Mouse (Mus musculus) kidney, postnatal 10 days (tissue): ENCODE measurements around the gene Nsun7.

ENCODE experiments used
- DNase-seq: peaks from one replicate; pipeline ENCODE4 v3.0.0; 2021; ENCODE audit warnings: mixed read lengths

Gene Nsun7

DNA sequence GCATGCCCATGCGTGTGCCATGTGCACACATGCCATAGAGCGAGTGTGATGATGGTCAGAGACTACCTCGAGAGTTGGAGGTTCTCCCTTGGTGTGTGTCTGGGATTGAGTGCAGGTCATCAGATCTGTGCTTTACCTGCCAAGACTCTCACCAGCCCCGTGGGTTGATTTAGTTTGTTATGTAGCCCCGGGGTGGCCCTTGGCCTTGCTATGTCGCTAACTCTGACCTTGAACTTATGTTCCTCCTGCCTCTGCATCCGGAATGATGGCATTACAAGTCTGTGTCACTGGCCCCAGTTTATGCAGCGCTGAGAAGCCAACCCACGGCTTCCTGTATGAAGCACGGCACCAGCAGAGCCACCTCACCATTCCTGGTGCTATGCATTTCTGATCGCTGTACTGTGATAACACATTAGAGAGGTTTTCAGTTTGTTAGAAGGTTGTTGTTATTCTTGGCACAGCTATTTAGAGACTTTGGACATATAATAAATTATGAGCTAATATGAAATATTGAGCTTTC, 34.5 kb downstream of the Nsun7 start:
- DNase-seq: no peak

GRCm38 (mm10) chr5:66294952-66295351, 35.3 kb downstream of the Nsun7 start:
- DNase-seq: no peak

- DNase-seq: no peak
Measured at GRCm38 (mm10) chr5:66296116-66296515, 36.4 kb downstream of the Nsun7 start.

DNA sequence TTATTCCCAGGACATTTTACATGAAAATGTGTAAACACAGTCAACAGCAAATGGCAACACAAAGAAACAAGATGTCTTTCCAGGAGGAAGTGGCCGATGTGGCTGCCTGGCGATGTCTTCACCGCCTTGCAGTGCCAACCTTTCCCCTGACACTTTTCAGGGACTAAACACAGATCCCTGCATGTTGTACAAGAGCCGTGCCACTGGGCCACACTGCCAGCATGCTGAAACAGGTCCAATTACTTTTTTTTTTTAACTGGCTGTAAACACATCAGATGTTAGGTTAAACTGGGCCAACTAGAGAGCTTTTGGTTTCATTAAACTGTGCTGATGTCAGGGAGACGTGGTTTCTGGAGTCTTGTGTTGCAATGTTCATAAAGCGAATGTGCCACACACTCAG, 39.2 kb downstream of the Nsun7 start:
- DNase-seq: no peak

DNA sequence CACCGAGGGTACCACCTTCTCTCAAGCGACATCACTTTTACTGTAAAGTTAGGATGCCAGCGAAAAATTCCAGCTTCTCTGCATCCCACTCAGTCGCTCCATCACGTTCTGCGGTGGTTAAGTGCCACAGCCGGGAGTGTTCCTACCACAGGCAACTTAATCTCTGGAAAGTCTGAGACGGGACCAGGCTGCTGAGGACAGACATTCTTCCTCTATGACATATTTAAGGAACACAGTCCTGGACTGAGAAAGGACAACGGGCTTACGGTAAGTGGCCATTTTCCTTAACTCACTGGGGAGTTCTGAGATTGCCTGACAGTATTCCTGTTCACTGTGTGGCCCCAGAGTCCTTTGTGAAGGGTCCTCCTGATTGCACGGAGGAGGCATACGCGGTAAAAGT, 40.9 kb downstream of the Nsun7 start:
- no peak for DNase-seq

- no peak for DNase-seq
Measured at GRCm38 (mm10) chr5:66302085-66302815, 42.6 kb downstream of the Nsun7 start.

DNA sequence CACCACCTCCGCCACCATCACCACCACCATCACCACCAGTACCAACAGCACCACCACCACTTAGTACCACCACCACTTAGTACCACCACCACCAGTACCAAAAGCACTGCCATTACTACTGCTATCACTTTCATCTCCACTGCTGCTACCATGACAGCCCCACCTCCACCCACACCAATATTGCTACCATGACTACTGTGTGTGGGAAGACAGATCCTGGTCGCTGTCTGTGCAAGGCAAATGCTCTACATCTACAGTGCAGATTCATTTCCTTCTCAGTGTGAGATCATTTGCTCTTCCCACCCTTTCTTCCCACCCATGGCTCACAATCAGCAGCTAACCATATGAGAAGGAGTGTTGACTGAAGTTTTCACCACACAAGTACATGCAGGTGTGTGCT, 43.2 kb downstream of the Nsun7 start:
- no peak for DNase-seq

- DNase-seq: no peak
Measured at GRCm38 (mm10) chr5:66304300-66305067, 44.8 kb downstream of the Nsun7 start.

- DNase-seq: no peak
Measured at GRCm38 (mm10) chr5:66305511-66305910, 45.8 kb downstream of the Nsun7 start.

DNA sequence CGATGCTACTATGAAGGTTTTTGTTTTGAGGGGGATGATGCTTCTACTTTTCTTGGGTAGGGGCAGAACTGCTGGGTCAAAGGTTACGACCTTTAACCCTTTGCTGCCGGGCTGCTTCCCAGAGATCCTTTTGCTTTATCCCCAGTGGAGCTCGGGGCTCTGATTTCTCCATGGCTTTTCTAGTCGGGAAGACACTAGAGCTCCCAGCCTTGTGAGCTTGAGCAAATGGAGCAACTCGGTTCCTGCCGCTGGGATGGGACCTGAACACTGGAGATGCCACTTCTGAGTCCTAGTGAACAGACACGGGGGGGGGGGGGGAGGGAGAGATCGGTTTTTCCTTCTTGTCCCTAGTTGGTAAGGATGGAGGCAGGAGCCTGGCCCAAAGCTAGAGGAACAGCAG, 50.6 kb downstream of the Nsun7 start:
- no peak for DNase-seq

GRCm38 (mm10) chr5:66310806-66311205, 51.1 kb downstream of the Nsun7 start:
- no peak for DNase-seq

DNA sequence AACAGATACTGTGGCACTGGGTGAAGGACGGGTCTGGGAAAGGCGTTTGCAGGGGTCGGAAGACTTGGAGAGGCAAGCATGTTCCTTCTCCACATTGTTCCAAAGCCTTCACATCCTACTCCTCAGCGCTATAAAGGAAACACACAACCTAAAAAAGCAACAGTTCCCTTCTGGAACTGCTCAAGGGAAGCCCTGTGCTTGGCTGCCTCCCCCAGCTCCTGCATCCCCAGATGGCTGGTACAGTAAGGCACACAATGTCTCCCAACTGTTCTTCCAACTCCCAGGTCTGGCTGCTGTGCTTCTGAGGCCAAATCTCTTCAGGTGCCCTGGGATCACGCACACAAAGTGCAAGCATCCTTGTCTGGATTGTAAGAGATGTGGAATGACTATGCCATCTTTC, 56.1 kb downstream of the Nsun7 start:
- DNase-seq: no peak

GRCm38 (mm10) chr5:66319341-66319740, 59.6 kb downstream of the Nsun7 start:
- peak; percentile 76 for DNase-seq

DNA sequence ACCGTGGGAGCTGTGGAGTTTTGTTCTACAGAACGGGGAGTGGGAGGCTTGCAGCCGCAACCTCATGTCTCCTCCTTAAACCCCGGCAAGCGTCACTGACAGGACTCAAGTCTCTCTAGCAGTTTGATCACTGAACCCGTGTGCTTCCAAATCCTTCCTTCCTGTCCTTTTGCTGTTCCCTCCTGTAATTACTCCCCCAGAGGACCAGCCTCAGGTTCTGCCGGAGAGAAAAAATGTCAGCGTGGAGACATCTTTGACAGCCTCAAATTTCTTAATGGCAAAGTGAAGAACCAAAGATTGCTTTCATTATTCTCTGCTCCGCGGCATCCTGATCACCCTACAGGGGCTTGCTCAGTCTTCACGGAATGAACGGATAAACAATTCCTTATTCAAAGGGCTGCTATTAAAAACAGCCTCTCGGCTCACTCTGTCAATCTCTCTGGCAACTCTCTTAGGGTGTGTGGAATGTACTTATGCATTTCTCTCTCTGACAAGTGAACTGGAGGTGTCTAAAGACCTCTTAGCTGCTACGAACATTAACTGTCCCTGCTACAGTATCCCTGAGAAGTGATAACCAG, 60.2 kb downstream of the Nsun7 start:
- no peak for DNase-seq

GRCm38 (mm10) chr5:66323131-66323530, 63.4 kb downstream of the Nsun7 start:
- no peak for DNase-seq

DNA sequence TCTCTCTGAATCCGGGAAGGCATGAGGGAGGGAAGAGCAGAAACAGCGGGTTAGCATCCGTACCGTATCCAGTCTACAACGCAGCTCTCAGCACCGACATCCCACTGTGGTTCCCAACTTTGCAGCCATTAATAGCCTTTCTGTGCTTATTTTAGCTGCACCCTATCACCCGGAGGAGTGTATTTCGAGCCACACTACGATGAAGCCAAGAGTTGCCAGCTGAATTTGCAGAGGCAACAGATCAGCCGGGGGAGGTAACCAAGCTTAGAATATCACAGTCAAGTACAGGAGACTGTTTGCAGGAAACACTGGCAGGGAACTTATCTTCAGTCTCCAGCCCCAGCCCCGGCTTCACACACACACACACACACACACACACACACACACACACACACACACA, 63.9 kb downstream of the Nsun7 start:
- DNase-seq: no peak

DNA sequence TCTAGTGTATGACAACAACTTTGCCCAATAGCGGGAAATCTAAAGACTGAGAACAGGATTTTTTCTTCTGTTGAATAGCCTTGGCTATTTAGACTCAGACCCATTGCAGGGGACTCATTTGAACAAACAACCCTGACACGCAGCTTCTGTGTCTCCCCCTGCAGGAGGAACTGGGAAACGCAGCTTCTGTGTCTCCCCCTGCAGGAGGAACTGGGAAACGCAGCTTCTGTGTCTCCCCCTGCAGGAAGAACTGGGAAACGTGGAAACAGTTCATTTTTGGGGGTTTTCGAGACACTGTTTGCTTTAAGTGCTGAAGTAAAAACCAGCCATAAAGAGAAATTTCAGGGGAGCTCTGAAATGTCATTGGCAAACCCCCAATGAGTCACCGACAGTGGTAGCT, 66.7 kb downstream of the Nsun7 start:
- DNase-seq: no peak

GRCm38 (mm10) chr5:66327949-66328726, 68.4 kb downstream of the Nsun7 start:
- no peak for DNase-seq

DNA sequence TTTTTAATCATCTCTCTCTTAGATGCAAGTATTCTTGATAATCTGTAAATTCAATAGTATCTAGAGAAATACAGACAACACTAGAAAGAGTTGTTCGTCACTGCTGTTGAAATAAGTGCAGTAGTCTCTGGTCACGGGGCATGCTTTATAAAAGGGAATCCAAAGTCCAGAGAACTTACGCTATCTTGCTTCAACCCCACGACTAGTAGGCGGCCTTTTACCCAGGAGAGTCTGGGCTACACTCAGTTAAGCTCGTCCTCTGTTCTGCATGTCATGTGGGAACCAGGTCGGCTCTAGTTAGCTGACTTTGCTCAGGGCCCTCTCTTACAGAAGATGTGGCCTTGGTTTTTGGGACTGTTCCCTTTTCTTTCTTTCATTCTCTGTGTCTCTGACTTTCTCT, 69.1 kb downstream of the Nsun7 start:
- no peak for DNase-seq

DNA sequence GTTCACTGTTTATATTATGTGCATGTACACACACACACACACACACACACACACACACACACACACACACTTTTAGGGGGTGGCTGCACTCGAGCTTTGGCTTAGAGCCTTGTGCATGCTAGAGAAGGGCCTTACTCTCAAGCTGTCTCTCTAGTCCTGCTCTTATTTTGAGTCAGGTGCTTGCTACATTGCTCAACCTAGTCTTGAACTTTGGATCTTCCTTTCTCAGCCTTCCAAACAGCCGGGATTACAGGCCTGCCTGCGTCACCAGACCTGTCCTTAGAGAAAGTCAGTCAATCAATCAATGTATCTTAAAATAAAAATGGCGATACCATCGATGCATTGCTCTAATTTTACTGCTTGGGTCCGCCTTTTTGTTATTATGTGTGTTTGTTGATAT, 71.1 kb downstream of the Nsun7 start:
- no peak for DNase-seq

- DNase-seq: peak; percentile 75
Measured at GRCm38 (mm10) chr5:66337025-66337968, 77.6 kb downstream of the Nsun7 start.

- peak; percentile 63 for DNase-seq
Measured at GRCm38 (mm10) chr5:66337969-66338345, 78.3 kb downstream of the Nsun7 start.
